Mouse (Mus musculus): Measurements from ENCODE around the gene Rab25. TPM values are rescaled to one million over a fixed set of nuclear protein-coding genes. Genes with fewer than 3 reads are reported as not detected.
"Not testable (repeated sequence)": the region's sequence is repeated elsewhere in the genome, so short reads cannot be mapped to it uniquely, and the experiment has no call there.

Rab25 gene
- polyA plus RNA-seq (2011; ENCODE audit: insufficient read depth, insufficient read length, low replicate concordance, missing spikeins) = 1.4 TPM in 1 of 2 replicates, not detected in the other

DNA sequence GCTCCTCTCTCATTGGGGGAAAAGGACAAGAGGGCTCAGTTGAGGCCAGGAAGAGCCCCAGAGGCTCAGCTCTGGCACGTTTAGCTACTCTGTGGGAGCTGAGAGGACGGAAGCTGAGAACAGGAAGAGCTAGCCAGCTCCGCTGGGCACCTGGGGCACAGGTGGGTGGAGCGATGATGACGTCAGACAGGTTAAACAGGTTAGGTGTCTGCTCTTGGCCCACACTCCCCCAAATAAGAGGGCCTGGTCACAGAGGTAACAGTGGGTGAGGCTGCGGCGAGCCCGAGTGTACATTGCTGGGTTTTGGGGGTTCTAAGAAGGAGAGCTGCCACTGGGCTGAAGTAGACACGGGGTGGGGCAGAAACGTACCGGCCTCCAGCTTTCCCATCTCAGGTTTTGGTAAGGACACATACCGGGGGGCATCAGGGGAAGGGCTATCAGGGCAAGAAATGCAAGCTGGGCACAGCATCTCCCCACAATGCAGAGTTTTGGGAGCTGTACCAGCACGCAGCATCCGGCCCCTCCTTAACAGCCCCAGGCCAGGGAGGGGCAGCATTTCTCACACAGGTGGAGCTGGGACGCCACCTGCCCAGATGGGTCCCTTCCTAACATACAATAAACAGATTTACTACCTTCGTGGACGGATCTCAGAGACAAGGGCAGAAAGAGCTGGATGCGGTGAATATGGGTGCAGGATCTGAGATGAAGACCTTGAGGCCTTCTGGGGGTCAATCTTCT is at the start of gene Rab25:
Rab25 (minus strand) TSS at position 121 of the 738 bp plus-strand sequence.
- Histone ChIP-seq H3K4me1 (ENCODE audit: control insufficient read depth, insufficient read depth, low read length) (peaks cover 5% of the 10 kb centered on the region), H3K27ac (ENCODE audit: control insufficient read depth, insufficient read depth, low read depth, low read length, poor library complexity) (no peak within 1 kb of the TSS), H3K4me3 (replicated peaks; ENCODE audit: control insufficient read depth, low read depth, low read length) (no peak within 1 kb of the TSS)
- WGBS = 89% methylated on average over 18 of the region's 18 CpGs
- TF ChIP-seq CTCF (IDR thresholded peaks at IDR 0.05; ENCODE audit: control insufficient read depth, insufficient read depth, low read length) (no peak), POLR2A (IDR thresholded peaks at IDR 0.05; ENCODE audit: borderline replicate concordance, control insufficient read depth, low read depth, low read length) (no peak)

DNA sequence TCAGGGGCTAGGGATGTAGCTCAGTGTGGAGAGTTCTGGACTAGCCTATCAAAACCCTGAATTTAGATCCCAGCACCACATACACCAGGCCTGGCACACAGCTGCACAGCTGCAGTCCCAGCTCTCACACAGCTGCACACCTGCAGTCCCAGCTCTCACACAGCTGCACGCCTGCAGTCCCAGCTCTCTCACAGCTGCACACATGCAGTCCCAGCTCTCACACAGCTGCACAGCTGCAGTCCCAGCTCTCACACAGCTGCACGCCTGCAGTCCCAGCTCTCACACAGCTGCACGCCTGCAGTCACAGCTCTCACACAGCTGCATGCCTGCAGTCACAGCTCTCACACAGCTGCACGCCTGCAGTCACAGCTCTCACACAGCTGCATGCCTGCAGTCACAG is 48.4 kb upstream of the Rab25 start:
- not testable (repeated sequence) for H3K4me3 ChIP-seq (replicated peaks; ENCODE audit: control insufficient read depth, low read depth, low read length); H3K27ac ChIP-seq (ENCODE audit: control insufficient read depth, insufficient read depth, low read depth, low read length, poor library complexity); H3K4me1 ChIP-seq (ENCODE audit: control insufficient read depth, insufficient read depth, low read length)
- 76% methylated on average over 4 of the region's 4 CpGs for WGBS

DNA sequence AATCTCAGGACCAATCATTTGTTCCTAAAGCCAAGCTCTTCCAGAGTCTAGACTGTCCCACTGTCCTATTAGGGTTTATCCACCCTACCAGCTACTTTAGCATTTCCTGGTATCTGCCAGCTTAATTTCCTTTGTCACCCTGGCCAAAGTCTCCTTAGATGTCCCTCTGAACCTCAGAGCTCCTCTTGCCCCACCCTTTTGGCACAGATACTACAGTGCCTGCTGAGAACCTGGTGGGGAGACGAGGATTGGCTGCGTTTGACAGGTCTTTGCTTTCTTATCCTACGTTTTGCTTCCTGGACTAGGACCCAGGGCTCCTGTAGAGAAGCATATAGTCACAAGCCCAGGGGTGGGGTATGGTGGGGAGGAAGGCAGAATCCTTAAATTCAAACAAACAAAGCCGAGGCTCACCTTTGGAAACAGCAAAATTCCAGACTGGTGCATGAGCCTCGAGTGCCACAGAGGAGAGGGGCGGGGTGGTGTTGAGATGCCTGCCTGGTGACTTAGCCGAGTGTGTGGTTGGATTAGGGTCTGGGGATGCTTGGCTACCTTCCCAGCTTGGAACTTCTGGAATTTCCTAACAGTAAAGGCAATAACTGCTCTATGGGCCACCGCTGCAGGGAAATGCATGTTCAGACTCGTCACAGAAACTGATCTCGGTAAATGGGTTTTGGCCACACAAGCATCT is 45.9 kb upstream of the Rab25 start:
- WGBS = 73% methylated on average over 10 of the region's 10 CpGs
- H3K27ac ChIP-seq (ENCODE audit: control insufficient read depth, insufficient read depth, low read depth, low read length, poor library complexity) = no peak overlapping the region
- H3K4me3 ChIP-seq (replicated peaks; ENCODE audit: control insufficient read depth, low read depth, low read length) = no peak overlapping the region
- H3K4me1 ChIP-seq (ENCODE audit: control insufficient read depth, insufficient read depth, low read length) = peaks cover 6% of the 10 kb centered on the region
- no peak for TF ChIP-seq POLR2A (IDR thresholded peaks at IDR 0.05; ENCODE audit: borderline replicate concordance, control insufficient read depth, low read depth, low read length)
- TF ChIP-seq CTCF (IDR thresholded peaks at IDR 0.05; ENCODE audit: control insufficient read depth, insufficient read depth, low read length) = no peak

- peak overlapping the region; percentile 32 for H3K4me3 ChIP-seq (replicated peaks; ENCODE audit: control insufficient read depth, low read depth, low read length)
- peak overlapping the region; percentile 50 for H3K27ac ChIP-seq (ENCODE audit: control insufficient read depth, insufficient read depth, low read depth, low read length, poor library complexity)
- WGBS = 9% methylated on average over 10 of the region's 10 CpGs
- H3K4me1 ChIP-seq (ENCODE audit: control insufficient read depth, insufficient read depth, low read length) = peaks cover 6% of the 10 kb centered on the region
- TF ChIP-seq CTCF (IDR thresholded peaks at IDR 0.05; ENCODE audit: control insufficient read depth, insufficient read depth, low read length) (no peak), POLR2A (IDR thresholded peaks at IDR 0.05; ENCODE audit: borderline replicate concordance, control insufficient read depth, low read depth, low read length) (no peak)
Measured at GRCm38 (mm10) chr3:88592942-88593576, 45.0 kb upstream of the Rab25 start.

DNA sequence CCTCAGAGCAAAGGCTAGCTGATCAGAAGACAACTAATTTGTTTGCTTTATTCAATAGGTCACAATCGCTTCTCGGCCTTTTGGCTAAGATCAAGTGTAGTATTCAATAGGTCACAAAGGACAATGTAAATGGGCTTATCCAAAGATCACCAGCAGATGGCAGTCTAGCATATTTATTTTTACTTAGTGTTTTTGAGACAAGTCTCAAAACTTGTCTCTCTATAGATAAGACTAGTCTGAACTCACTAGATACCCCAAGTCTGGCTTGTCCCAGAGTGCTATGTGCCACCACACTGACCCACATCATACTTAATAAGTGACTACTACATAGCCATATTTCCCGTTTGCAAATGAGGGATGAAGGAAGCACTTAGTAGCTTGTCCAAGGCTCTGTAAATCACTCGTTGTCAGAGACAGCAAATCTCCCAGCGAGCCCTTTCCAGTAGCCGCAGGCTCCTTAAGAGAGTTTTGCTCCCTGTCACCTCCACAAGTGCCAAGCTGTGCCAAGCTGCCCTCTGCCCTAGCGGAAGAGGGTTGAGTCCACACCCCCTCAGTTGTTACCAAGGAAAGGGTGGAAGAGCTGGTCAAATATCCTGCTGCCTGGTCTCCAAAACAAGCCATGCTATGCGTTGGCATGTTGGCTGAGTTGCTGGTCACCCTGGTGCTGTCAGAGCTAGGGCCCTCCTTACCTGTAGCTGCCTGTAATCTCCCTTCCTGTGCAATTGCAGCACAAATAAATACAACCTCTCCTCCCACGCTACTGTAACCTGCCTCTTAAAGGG is 44.0 kb upstream of the Rab25 start:
- Histone ChIP-seq H3K4me1 (ENCODE audit: control insufficient read depth, insufficient read depth, low read length) (peaks cover 6% of the 10 kb centered on the region), H3K4me3 (replicated peaks; ENCODE audit: control insufficient read depth, low read depth, low read length) (peak overlapping the region; percentile 62), H3K27ac (ENCODE audit: control insufficient read depth, insufficient read depth, low read depth, low read length, poor library complexity) (peak overlapping the region; percentile 50)
- TF ChIP-seq CTCF (IDR thresholded peaks at IDR 0.05; ENCODE audit: control insufficient read depth, insufficient read depth, low read length) = peak; percentile 16
- TF ChIP-seq POLR2A (IDR thresholded peaks at IDR 0.05; ENCODE audit: borderline replicate concordance, control insufficient read depth, low read depth, low read length) = no peak
- WGBS = 7% methylated on average over 9 of the region's 9 CpGs

DNA sequence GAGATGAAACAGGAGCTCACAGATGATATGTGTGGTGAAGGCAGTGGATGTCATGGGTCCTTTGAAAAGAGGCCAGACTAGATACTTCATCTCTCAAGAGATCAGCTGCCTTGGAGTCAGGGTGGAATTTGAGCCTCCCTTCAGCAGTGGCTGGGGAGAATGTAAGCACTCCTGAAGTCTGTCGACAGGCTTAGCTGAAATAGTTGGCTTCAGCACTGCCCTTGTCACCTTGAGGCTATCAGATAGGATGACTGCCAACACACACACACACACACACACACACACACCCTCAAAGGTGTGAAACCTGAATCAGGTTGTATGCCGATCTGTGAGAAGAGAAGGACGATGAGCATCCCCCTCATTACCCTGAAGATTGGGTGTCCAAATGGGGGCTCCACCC is 42.9 kb upstream of the Rab25 start:
- TF ChIP-seq CTCF (IDR thresholded peaks at IDR 0.05; ENCODE audit: control insufficient read depth, insufficient read depth, low read length) (no peak), POLR2A (IDR thresholded peaks at IDR 0.05; ENCODE audit: borderline replicate concordance, control insufficient read depth, low read depth, low read length) (no peak)
- Histone ChIP-seq H3K27ac (ENCODE audit: control insufficient read depth, insufficient read depth, low read depth, low read length, poor library complexity) (no peak overlapping the region), H3K4me3 (replicated peaks; ENCODE audit: control insufficient read depth, low read depth, low read length) (no peak overlapping the region), H3K4me1 (ENCODE audit: control insufficient read depth, insufficient read depth, low read length) (peaks cover 6% of the 10 kb centered on the region)
- WGBS = 82% methylated on average over 3 of the region's 3 CpGs

DNA sequence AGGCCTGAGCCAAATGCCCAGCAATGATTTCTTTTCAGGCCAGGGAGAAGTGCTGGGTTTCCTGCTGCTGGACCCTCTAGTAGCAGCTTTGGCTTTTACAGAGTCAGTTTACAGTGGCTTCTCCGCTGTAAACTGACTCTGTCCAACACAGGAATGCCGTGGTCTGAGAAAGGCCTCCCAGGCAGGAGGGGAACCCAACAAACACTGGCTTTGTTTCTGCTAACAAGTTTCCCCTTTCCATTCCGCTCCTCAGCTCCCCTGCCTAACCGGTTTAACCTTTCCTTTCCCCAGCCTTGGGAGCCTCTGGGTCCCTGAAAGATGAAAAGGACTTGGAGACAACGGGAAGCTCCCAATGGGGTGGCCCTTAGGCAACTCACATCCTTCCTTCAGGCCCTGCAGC is 42.1 kb upstream of the Rab25 start:
- TF ChIP-seq CTCF (IDR thresholded peaks at IDR 0.05; ENCODE audit: control insufficient read depth, insufficient read depth, low read length) (no peak), POLR2A (IDR thresholded peaks at IDR 0.05; ENCODE audit: borderline replicate concordance, control insufficient read depth, low read depth, low read length) (no peak)
- Histone ChIP-seq H3K4me3 (replicated peaks; ENCODE audit: control insufficient read depth, low read depth, low read length) (no peak overlapping the region), H3K27ac (ENCODE audit: control insufficient read depth, insufficient read depth, low read depth, low read length, poor library complexity) (no peak overlapping the region), H3K4me1 (ENCODE audit: control insufficient read depth, insufficient read depth, low read length) (peaks cover 6% of the 10 kb centered on the region)
- WGBS = 70% methylated on average over 5 of the region's 5 CpGs

- Histone ChIP-seq H3K4me3 (replicated peaks; ENCODE audit: control insufficient read depth, low read depth, low read length) (no peak overlapping the region), H3K4me1 (ENCODE audit: control insufficient read depth, insufficient read depth, low read length) (no peaks in the 10 kb centered on the region), H3K27ac (ENCODE audit: control insufficient read depth, insufficient read depth, low read depth, low read length, poor library complexity) (no peak overlapping the region)
- TF ChIP-seq CTCF (IDR thresholded peaks at IDR 0.05; ENCODE audit: control insufficient read depth, insufficient read depth, low read length) (no peak), POLR2A (IDR thresholded peaks at IDR 0.05; ENCODE audit: borderline replicate concordance, control insufficient read depth, low read depth, low read length) (no peak)
- WGBS = 91% methylated on average over 5 of the region's 5 CpGs
Measured at GRCm38 (mm10) chr3:88586640-88587039, 38.5 kb upstream of the Rab25 start.

All from bone marrow, adult 2 months (tissue).